Mouse (Mus musculus): ENCODE measurements around the gene Hs2st1. TPM values are rescaled to one million over a fixed set of nuclear protein-coding genes. Genes with fewer than 3 reads are reported as not detected.
A peak's percentile ranks its signal among the peaks of the same experiment; 100 is the strongest.

Hs2st1 gene
- total and polyA plus RNA-seq, 2 experiments from 2014 or later, result 14.1 to 57.7 TPM

DNA sequence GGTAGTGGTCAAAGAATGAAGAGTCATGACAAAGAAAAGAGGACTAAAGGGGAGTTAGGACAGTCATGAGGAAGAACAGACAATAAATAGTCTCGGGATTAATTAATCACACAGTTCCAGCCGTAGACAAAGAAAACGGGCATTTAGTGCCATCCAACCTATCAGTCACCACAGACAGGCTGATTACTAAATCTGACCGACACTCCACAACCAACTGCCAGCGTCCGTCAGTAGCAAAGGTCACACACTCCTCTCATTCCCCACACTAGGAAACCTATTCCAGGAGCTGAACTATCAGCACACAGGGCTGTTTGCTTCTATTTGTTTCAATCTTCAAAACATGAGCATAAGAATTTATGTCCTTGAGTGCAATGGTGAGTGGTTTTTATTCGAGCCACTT lies 16.0 kb downstream of the Hs2st1 start:
- Histone ChIP-seq H3K36me3 (ENCODE audit: insufficient read depth) (no peaks in the 10 kb centered on the region), H3K4me2 (ENCODE audit: low read depth) (no peak overlapping the region), H3K27ac (ENCODE audit: low read depth, low read length) (no peak overlapping the region), H3K4me3 (ENCODE audit: low read depth, low read length) (no peak overlapping the region), H3K9me3 (ENCODE audit: low read length) (no peaks in the 10 kb centered on the region), H3K4me1 (ENCODE audit: insufficient read depth) (peaks cover 26% of the 10 kb centered on the region), H3K27me3 (ENCODE audit: insufficient read depth, low read length) (no peaks in the 10 kb centered on the region), H3K9ac (no peak overlapping the region)
- no peak for ATAC-seq
- no peak for TF ChIP-seq CTCF (IDR thresholded peaks at IDR 0.05; ENCODE audit: low read depth)
- WGBS, result 34% methylated on average over 7 of the region's 7 CpGs
- DNase-seq, result no peak

DNA sequence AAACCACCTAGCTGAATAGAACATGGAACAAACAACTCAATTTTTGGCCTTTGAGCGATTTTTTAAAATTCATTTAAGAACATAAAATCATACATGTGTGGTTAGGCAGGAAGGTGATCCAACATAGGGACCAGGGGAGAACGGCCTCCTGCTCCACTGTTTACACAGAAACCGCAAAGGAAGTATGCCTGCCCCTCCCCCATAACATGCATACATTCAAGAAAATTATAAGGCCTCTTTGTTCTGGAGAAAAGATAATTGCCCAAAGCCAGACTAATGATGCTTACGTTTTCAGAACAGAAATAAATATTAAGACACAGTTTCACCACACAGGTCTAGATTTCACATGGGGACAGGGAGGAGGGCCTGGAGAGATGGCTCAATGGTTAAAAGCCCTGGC lies 18.6 kb downstream of the Hs2st1 start:
- no peaks in the 10 kb centered on the region for H3K27me3 ChIP-seq (ENCODE audit: insufficient read depth, low read length)
- no peaks in the 10 kb centered on the region for H3K36me3 ChIP-seq (ENCODE audit: insufficient read depth)
- H3K4me2 ChIP-seq (ENCODE audit: low read depth), result no peak overlapping the region
- H3K27ac ChIP-seq (ENCODE audit: low read depth, low read length), result no peak overlapping the region
- TF ChIP-seq CTCF (IDR thresholded peaks at IDR 0.05; ENCODE audit: low read depth), result no peak
- no peak overlapping the region for H3K9ac ChIP-seq
- no peak for ATAC-seq
- DNase-seq, result no peak
- H3K4me3 ChIP-seq (ENCODE audit: low read depth, low read length), result no peak overlapping the region
- peaks cover 12% of the 10 kb centered on the region; the same call in 1 of the 2 replicates for H3K4me1 ChIP-seq (ENCODE audit: insufficient read depth)
- 46% methylated on average over 4 of the region's 4 CpGs for WGBS
- H3K9me3 ChIP-seq (ENCODE audit: low read length), result no peaks in the 10 kb centered on the region

DNA sequence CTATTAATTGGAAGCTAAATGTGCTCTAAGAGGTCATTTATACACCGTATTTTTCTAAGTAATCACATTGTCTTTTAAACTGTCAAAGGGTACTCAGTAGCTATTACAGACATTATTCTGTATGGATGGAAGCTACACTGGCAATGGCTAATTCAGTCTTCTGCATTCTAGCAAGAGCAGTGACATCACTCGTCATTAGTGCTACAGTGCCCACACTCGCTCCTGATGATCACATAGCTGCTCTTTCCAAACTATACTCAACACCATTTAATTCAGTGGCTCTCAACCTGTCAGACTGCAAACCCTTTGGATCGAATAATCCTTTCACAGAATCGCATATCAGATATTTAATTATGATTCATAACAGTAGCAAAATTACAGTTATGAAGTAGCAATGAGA lies 19.3 kb downstream of the Hs2st1 start:
- ATAC-seq, result peak; percentile 32; the same call in 1 of the 2 replicates
- no peak for DNase-seq
- H3K4me2 ChIP-seq (ENCODE audit: low read depth), result no peak overlapping the region
- H3K4me1 ChIP-seq (ENCODE audit: insufficient read depth), result peaks cover 12% of the 10 kb centered on the region
- no peak overlapping the region for H3K4me3 ChIP-seq (ENCODE audit: low read depth, low read length)
- H3K36me3 ChIP-seq (ENCODE audit: insufficient read depth), result no peaks in the 10 kb centered on the region
- H3K27ac ChIP-seq (ENCODE audit: low read depth, low read length), result no peak overlapping the region
- no peaks in the 10 kb centered on the region for H3K27me3 ChIP-seq (ENCODE audit: insufficient read depth, low read length)
- H3K9me3 ChIP-seq (ENCODE audit: low read length), result no peaks in the 10 kb centered on the region
- no peak for TF ChIP-seq CTCF (IDR thresholded peaks at IDR 0.05; ENCODE audit: low read depth)
- H3K9ac ChIP-seq, result no peak overlapping the region
- 43% methylated on average over 5 of the region's 5 CpGs for WGBS

DNA sequence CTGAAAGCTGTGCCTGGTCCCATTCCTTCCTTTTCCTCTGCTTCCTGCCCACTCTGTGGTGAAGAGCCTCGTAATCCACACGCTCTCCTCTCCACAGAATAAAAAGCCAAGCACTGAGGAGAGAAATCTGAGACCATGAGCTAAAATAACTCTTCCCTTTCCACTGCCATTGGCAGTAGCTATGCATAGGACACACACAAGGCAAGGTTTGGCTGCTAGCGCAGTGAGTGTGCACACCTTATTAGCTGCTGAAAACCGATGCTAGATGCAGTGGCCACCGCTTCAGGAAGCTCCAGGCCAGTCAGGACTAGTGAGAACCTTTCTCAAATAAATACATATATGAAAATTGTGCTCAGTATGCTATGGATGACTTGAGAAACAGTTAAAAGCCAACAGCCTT lies 19.9 kb downstream of the Hs2st1 start:
- Histone ChIP-seq H3K4me2 (ENCODE audit: low read depth) (no peak overlapping the region), H3K9me3 (ENCODE audit: low read length) (no peaks in the 10 kb centered on the region), H3K4me1 (ENCODE audit: insufficient read depth) (peaks cover 18% of the 10 kb centered on the region), H3K27me3 (ENCODE audit: insufficient read depth, low read length) (no peaks in the 10 kb centered on the region), H3K36me3 (ENCODE audit: insufficient read depth) (no peaks in the 10 kb centered on the region), H3K27ac (ENCODE audit: low read depth, low read length) (no peak overlapping the region), H3K9ac (no peak overlapping the region), H3K4me3 (ENCODE audit: low read depth, low read length) (no peak overlapping the region)
- DNase-seq, result no peak
- TF ChIP-seq CTCF (IDR thresholded peaks at IDR 0.05; ENCODE audit: low read depth), result no peak
- ATAC-seq, result no peak
- 86% methylated on average over 5 of the region's 5 CpGs for WGBS

DNA sequence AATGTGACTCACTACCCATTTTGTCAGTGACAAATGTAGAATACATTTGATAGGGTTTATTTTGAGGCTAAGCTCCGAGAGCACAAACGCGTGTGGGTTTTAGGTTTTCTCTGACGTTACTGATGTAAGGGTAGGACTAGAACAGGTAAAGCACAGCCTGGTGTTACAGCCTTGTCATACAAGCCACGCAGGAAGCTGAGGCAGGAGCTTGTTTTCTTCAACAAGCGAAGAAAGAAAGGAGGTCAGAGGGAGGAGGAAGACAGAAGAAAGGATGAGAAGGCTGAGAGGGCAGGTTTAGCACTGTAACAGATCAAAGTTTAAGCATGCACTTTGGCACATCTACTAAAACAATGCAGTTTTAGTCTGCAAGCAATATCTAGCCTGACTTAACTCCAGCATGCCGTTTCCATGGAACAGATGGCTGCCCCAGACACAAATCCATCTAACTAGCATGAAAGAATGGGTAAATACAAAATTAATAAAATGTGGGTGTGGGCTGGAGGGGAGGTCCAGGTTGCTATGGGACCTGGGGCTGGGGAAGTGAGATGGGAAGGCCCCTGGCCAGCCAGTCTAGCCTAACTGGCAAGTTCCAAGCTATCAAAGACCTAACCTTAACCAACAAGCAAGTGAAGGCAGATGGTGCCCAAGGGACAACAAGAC lies 21.7 kb downstream of the Hs2st1 start:
- Histone ChIP-seq H3K4me2 (ENCODE audit: low read depth) (no peak overlapping the region), H3K4me1 (ENCODE audit: insufficient read depth) (peaks cover 18% of the 10 kb centered on the region), H3K27me3 (ENCODE audit: insufficient read depth, low read length) (no peaks in the 10 kb centered on the region), H3K9ac (no peak overlapping the region), H3K9me3 (ENCODE audit: low read length) (no peaks in the 10 kb centered on the region), H3K27ac (ENCODE audit: low read depth, low read length) (no peak overlapping the region), H3K4me3 (ENCODE audit: low read depth, low read length) (no peak overlapping the region), H3K36me3 (ENCODE audit: insufficient read depth) (no peaks in the 10 kb centered on the region)
- ATAC-seq, result no peak
- no peak for DNase-seq
- no peak for TF ChIP-seq CTCF (IDR thresholded peaks at IDR 0.05; ENCODE audit: low read depth)
- 80% methylated on average over 7 of the region's 7 CpGs for WGBS

DNA sequence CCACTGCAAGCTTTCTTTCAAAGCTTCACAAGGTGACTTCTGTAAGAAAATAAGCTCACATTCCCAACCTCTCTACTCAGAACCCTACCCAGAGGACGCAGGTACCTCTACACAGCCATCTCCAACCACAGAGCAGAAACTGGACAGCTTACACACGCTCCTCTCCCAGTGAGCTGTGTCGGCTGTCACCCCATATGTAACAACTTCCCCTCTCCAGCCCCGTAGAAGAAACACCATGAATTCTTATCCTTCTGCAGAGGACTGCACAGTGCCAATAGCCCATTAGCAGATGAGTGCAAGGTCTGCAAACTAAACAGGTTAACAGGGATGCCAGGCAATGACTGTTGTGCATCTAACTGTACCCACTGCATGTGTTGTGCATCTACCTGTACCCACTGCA lies 23.5 kb downstream of the Hs2st1 start:
- Histone ChIP-seq H3K9me3 (ENCODE audit: low read length) (no peaks in the 10 kb centered on the region), H3K4me1 (ENCODE audit: insufficient read depth) (peaks cover 15% of the 10 kb centered on the region), H3K27ac (ENCODE audit: low read depth, low read length) (no peak overlapping the region), H3K27me3 (ENCODE audit: insufficient read depth, low read length) (no peaks in the 10 kb centered on the region), H3K9ac (no peak overlapping the region), H3K4me2 (ENCODE audit: low read depth) (no peak overlapping the region), H3K4me3 (ENCODE audit: low read depth, low read length) (no peak overlapping the region), H3K36me3 (ENCODE audit: insufficient read depth) (no peaks in the 10 kb centered on the region)
- no peak for ATAC-seq
- TF ChIP-seq CTCF (IDR thresholded peaks at IDR 0.05; ENCODE audit: low read depth), result no peak
- WGBS, result 11% methylated on average over 4 of the region's 4 CpGs
- DNase-seq, result no peak

DNA sequence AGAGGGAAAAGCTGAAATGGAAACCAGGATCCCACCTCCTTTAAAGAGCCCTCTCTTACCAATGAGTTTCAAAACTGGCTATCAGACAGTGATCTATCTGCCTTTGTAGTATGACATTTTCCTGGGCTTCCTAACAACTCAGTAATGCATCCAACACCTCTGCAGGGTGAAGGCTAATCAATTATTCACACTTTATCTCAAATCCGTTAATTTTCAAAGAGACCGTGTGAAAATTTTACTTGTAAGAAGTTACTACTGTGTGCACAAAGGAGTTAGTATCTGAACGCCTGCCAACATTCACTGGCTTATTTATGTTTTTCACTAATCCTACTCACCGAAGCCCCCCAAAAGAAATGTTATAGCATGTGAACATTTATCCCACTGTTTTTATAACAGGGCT lies 24.1 kb downstream of the Hs2st1 start:
- H3K27me3 ChIP-seq (ENCODE audit: insufficient read depth, low read length), result no peaks in the 10 kb centered on the region
- H3K27ac ChIP-seq (ENCODE audit: low read depth, low read length), result no peak overlapping the region
- H3K4me3 ChIP-seq (ENCODE audit: low read depth, low read length), result no peak overlapping the region
- no peak for DNase-seq
- H3K9me3 ChIP-seq (ENCODE audit: low read length), result no peaks in the 10 kb centered on the region
- H3K4me1 ChIP-seq (ENCODE audit: insufficient read depth), result peaks cover 8% of the 10 kb centered on the region; the same call in 1 of the 2 replicates
- WGBS, result 5% methylated on average over 4 of the region's 4 CpGs
- H3K36me3 ChIP-seq (ENCODE audit: insufficient read depth), result no peaks in the 10 kb centered on the region
- H3K9ac ChIP-seq, result no peak overlapping the region
- H3K4me2 ChIP-seq (ENCODE audit: low read depth), result no peak overlapping the region
- ATAC-seq, result no peak
- no peak for TF ChIP-seq CTCF (IDR thresholded peaks at IDR 0.05; ENCODE audit: low read depth)
